Mouse (Mus musculus) CH12.LX (cell line): ENCODE results near the gene Gss. TPM values are rescaled to one million over a fixed set of nuclear protein-coding genes. Genes with fewer than 3 reads are reported as not detected.

ENCODE experiments used
- DNase-seq: peaks from one replicate; pipeline ENCODE4 v3.0.0-alpha.2; 2013; ENCODE audit errors: extremely low read depth
- H3K27ac ChIP-seq: 2 replicates; pipeline ENCODE4 v1.5.1; 2012; ENCODE audit warnings: low read depth, mild to moderate bottlenecking, control low read depth, moderate library complexity; ENCODE audit not compliant: insufficient read depth
- H3K27me3 ChIP-seq: replicated peaks from 2 replicates; pipeline ENCODE3; 2012; ENCODE audit warnings: inconsistent platforms
- H3K36me3 ChIP-seq, 2 experiments: replicated peaks in 1 of 2; 2 replicates each; pipeline versions ENCODE3 to v1.6.1; 2012; ENCODE audit warnings: inconsistent platforms in 1 of 2, low read length in 1 of 2, mild to moderate bottlenecking in 1 of 2, mixed read lengths in 1 of 2, moderate library complexity in 1 of 2; ENCODE audit not compliant: control insufficient read depth in 1 of 2, insufficient read depth in 1 of 2
- H3K4me1 ChIP-seq, 2 experiments: 2 replicates each; pipeline ENCODE4 v1.6.1; 2012; ENCODE audit warnings: inconsistent platforms in 1 of 2, moderate library complexity in 1 of 2; ENCODE audit not compliant: insufficient read depth in 2 of 2, control insufficient read depth in 1 of 2
- H3K4me2 ChIP-seq: 2 replicates; pipeline ENCODE4 v1.6.1; 2012; ENCODE audit warnings: low read depth, mild to moderate bottlenecking, control low read depth; ENCODE audit not compliant: poor library complexity, insufficient read depth, severe bottlenecking
- H3K4me3 ChIP-seq, 3 experiments: fragments of 150-350 bp in 1 of 3; sonication (generic) in 1 of 3; replicated peaks in 1 of 3; 2 replicates each; pipeline versions ENCODE3 to v1.5.1; 2011 to 2012; ENCODE audit warnings: low read depth in 2 of 3, low read length in 2 of 3, mild to moderate bottlenecking in 2 of 3, moderate library complexity in 2 of 3, control low read depth in 1 of 3, improper control_type of control experiment in 1 of 3, inconsistent platforms in 1 of 3, mixed read lengths in 1 of 3; ENCODE audit not compliant: poor library complexity in 1 of 3
- H3K79me2 ChIP-seq: replicated peaks from 2 replicates; pipeline ENCODE4 v1.6.1; 2012; ENCODE audit warnings: mild to moderate bottlenecking, moderate library complexity; ENCODE audit not compliant: control insufficient read depth, poor library complexity, insufficient read depth, severe bottlenecking; ENCODE audit errors: extremely low read depth
- H3K9ac ChIP-seq: 2 replicates; pipeline ENCODE4 v1.6.1; 2012; ENCODE audit warnings: low read depth, mild to moderate bottlenecking, control low read depth, moderate library complexity; ENCODE audit not compliant: insufficient read depth
- H3K9me3 ChIP-seq: replicated peaks from 2 replicates; pipeline ENCODE3; 2012; ENCODE audit warnings: low read length, inconsistent platforms, mixed read lengths
- BHLHE40 ChIP-seq: IDR thresholded peaks from 2 replicates; pipeline ENCODE4 v1.6.1; 2011; ENCODE audit warnings: mild to moderate bottlenecking, low read depth, low read length, improper control_type of control experiment
- CHD1 ChIP-seq: IDR thresholded peaks from 2 replicates; pipeline ENCODE4 v1.6.1; 2012; ENCODE audit warnings: low read depth, low read length, improper control_type of control experiment, inconsistent platforms
- CHD2 ChIP-seq: IDR thresholded peaks from 2 replicates; pipeline ENCODE4 v1.6.1; 2011; ENCODE audit warnings: low read length, improper control_type of control experiment
- CTCF ChIP-seq, 2 experiments: IDR thresholded peaks in 1 of 2; conservative IDR thresholded peaks in 1 of 2; 2 replicates each; pipeline ENCODE4 v1.5.1; 2011 to 2012; ENCODE audit warnings: low read depth in 2 of 2, low read length in 2 of 2, improper control_type of control experiment in 1 of 2, inconsistent platforms in 1 of 2, mild to moderate bottlenecking in 1 of 2, moderate library complexity in 1 of 2
- ELF1 ChIP-seq: IDR thresholded peaks from 2 replicates; pipeline ENCODE4 v1.6.1; 2014; ENCODE audit warnings: low read depth, mild to moderate bottlenecking, inconsistent platforms, low read length, improper control_type of control experiment
- EP300 ChIP-seq: IDR thresholded peaks from 2 replicates; pipeline ENCODE4 v1.6.1; 2011; ENCODE audit warnings: low read length, improper control_type of control experiment
- ETS1 ChIP-seq: conservative IDR thresholded peaks from 2 replicates; pipeline ENCODE4 v1.6.1; 2012; ENCODE audit warnings: low read depth, mild to moderate bottlenecking, inconsistent platforms, low read length, improper control_type of control experiment, moderate library complexity
- GABPA ChIP-seq: IDR thresholded peaks from 2 replicates; pipeline ENCODE4 v1.6.1; 2012; ENCODE audit warnings: low read depth, low read length, improper control_type of control experiment, inconsistent platforms; ENCODE audit not compliant: insufficient replicate concordance
- IRF4 ChIP-seq: IDR thresholded peaks from 2 replicates; pipeline ENCODE4 v1.6.1; 2014; ENCODE audit warnings: low read depth, mild to moderate bottlenecking, inconsistent platforms, low read length, improper control_type of control experiment
- KAT2A ChIP-seq: IDR thresholded peaks from 2 replicates; pipeline ENCODE4 v1.6.1; 2012; ENCODE audit warnings: low read length, improper control_type of control experiment, inconsistent platforms; ENCODE audit not compliant: insufficient replicate concordance
- MAFK ChIP-seq: IDR thresholded peaks from 2 replicates; pipeline ENCODE4 v1.6.1; 2011; ENCODE audit warnings: low read length, improper control_type of control experiment; ENCODE audit not compliant: insufficient replicate concordance
- MAX ChIP-seq: IDR thresholded peaks from 2 replicates; pipeline ENCODE4 v1.6.1; 2011; ENCODE audit warnings: low read length, improper control_type of control experiment
- MAZ ChIP-seq: IDR thresholded peaks from 2 replicates; pipeline ENCODE4 v1.6.1; 2012; ENCODE audit warnings: low read depth, mild to moderate bottlenecking, inconsistent platforms, low read length, improper control_type of control experiment, moderate library complexity
- MXI1 ChIP-seq: IDR thresholded peaks from 2 replicates; pipeline ENCODE4 v1.6.1; 2011; ENCODE audit warnings: mild to moderate bottlenecking, low read depth, low read length, improper control_type of control experiment
- NELFE ChIP-seq: IDR thresholded peaks from 2 replicates; pipeline ENCODE4 v1.6.1; 2011; ENCODE audit warnings: low read depth, low read length, improper control_type of control experiment
- PAX5 ChIP-seq: IDR thresholded peaks from 2 replicates; pipeline ENCODE4 v1.6.1; 2012; ENCODE audit warnings: low read length, inconsistent platforms, mixed read lengths
- POLR2AphosphoS2 ChIP-seq: IDR thresholded peaks from 2 replicates; pipeline ENCODE4 v1.6.1; 2011; ENCODE audit warnings: low read depth, low read length, improper control_type of control experiment
- SIN3A ChIP-seq: IDR thresholded peaks from 2 replicates; pipeline ENCODE4 v1.6.1; 2012; ENCODE audit warnings: low read length, improper control_type of control experiment, inconsistent platforms
- TBP ChIP-seq: conservative IDR thresholded peaks from 2 replicates; pipeline ENCODE4 v1.6.1; 2011; ENCODE audit warnings: low read depth, low read length, improper control_type of control experiment
- TCF12 ChIP-seq: IDR thresholded peaks from 2 replicates; pipeline ENCODE4 v1.6.1; 2014; ENCODE audit warnings: low read depth, mild to moderate bottlenecking, inconsistent platforms, low read length, improper control_type of control experiment
- USF2 ChIP-seq: conservative IDR thresholded peaks from 2 replicates; pipeline ENCODE4 v1.6.1; 2011; ENCODE audit warnings: low read depth, low read length, improper control_type of control experiment
- ZC3H11A ChIP-seq: IDR thresholded peaks from 2 replicates; pipeline ENCODE4 v1.6.1; 2012; ENCODE audit warnings: low read depth, mild to moderate bottlenecking, inconsistent platforms, low read length, improper control_type of control experiment
- dilution Hi-C: fragments of 300-500 bp; cut with MboI; formaldehyde crosslinking; loops from 2 replicates; pipeline ENCODE4 v1.14.3; 2020; ENCODE audit warnings: low sequenced_read_pairs; ENCODE audit not compliant: extremely low pct_unique_long_range_greater_than_20kb, extremely low pct_ligation_motif_present
- in situ Hi-C: fragments of 300-500 bp; cut with MboI; formaldehyde crosslinking; loops from 3 replicates; pipeline ENCODE4 v1.14.3; 2019; ENCODE audit warnings: low sequenced_read_pairs, low pct_ligation_motif_present, low pct_unique_long_range_greater_than_20kb, mixed read lengths
- polyA plus RNA-seq: library from polyadenylated mRNA; unstranded; fragments of >175 nt; gene quantifications from 2 replicates; pipeline ENCODE4 v1.2.1, GENCODE M21; 2012; ENCODE audit warnings: low read depth; ENCODE audit not compliant: insufficient read length
- total RNA-seq, 2 experiments: library from RNA; depleted of rRNA; stranded (reverse); fragments of 300-350 nt in 1 of 2; fragments of >200 nt in 1 of 2; gene quantifications; 2 replicates each; pipeline ENCODE4 v1.2.3; 2012 to 2014

Gene Gss
- total and polyA plus RNA-seq, 3 experiments, result 17.3 to 21.9 (median 18.0) TPM

DNA sequence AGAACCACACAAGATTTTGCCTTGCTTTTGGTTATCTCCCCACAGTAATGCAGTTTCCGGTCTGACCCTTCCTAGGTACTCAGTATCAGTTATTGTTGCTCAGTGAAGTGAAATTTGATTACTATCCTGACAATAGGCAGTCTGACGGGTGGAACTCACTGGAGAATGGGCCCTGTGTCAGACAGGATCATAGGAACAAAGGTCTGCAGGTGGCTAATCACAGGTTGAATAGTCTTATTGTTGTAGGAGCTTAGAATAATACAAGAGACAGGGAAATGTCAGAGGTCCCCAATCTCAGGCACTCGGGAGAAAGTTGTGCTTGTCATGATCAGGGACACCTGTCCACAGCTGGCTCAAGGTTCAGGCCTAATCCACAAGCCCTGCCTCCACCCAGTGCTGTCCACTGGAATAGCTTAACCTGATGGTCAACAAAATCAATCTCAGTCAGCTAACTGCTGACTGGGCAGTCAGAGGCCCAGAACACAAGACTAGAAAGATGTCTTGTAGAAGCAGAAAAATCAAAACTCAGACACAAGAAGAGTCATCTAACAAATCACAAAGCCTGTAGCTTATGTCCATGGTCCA, 23.3 kb downstream of the Gss start:
- dilution Hi-C loops (no loop called here), in situ Hi-C loops (no loop called here)
- no peaks in the 10 kb centered on the region for H3K4me1 ChIP-seq
- H3K27me3 ChIP-seq, result no peaks in the 10 kb centered on the region
- H3K9me3 ChIP-seq, result no peaks in the 10 kb centered on the region
- no peak for DNase-seq
- no peak overlapping the region for H3K27ac ChIP-seq
- no peak overlapping the region for H3K9ac ChIP-seq
- peaks cover 0 to 55% of the 10 kb centered on the region in 2 experiments for H3K36me3 ChIP-seq
- H3K79me2 ChIP-seq, result no peaks in the 10 kb centered on the region
- H3K4me2 ChIP-seq, result no peak overlapping the region
- H3K4me3 ChIP-seq, result no peak overlapping the region
- TF ChIP-seq CHD1 (no peak), TBP (no peak), USF2 (no peak), BHLHE40 (no peak), KAT2A (no peak), MAZ (no peak), GABPA (no peak), MXI1 (no peak)

DNA sequence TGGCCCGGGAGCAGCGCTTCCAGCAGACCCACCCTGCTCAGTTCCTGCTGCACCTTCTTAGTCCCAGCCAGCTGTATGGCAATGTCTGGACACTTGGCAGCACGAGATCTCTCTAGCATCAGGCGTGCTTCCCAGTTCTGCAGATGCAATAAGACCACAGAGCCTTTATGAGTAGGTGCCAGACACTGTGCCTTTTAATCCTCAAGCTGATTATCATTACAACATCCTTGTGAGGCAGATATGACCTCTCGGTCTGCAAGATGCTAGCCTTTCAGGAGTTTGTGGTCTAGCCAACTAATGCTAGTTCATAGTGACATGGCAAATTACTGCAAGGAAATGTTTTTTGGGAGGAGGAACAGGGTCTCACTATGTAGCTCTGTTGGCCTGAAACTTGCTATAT, 24.9 kb downstream of the Gss start:
- no peaks in the 10 kb centered on the region for H3K9me3 ChIP-seq
- no peaks in the 10 kb centered on the region for H3K79me2 ChIP-seq
- peaks cover 3 to 58% of the 10 kb centered on the region in 2 experiments for H3K36me3 ChIP-seq
- in situ Hi-C loops, result no loop called here
- H3K27me3 ChIP-seq, result no peaks in the 10 kb centered on the region
- peaks cover 0 to 9% of the 10 kb centered on the region in 2 experiments; a peak in 1 of 4 replicates for H3K4me1 ChIP-seq
- no peak overlapping the region for H3K4me3 ChIP-seq
- no peak overlapping the region for H3K9ac ChIP-seq
- H3K27ac ChIP-seq, result no peak overlapping the region
- no peak for TF ChIP-seq MAX
- no peak for TF ChIP-seq PAX5
- TF ChIP-seq SIN3A, result no peak
- TF ChIP-seq CHD1, result no peak
- TF ChIP-seq CHD2, result no peak
- no peak for TF ChIP-seq ETS1
- no peak for TF ChIP-seq CTCF (conservative IDR thresholded peaks at IDR 0.05 in 1 of 2, IDR thresholded peaks at IDR 0.05 in 1 of 2; ENCODE audit: low read depth in 2 of 2, low read length in 2 of 2)
- no peak for TF ChIP-seq MAFK
- no peak for TF ChIP-seq MAZ
- no peak for TF ChIP-seq IRF4
- TF ChIP-seq EP300, result no peak
- TF ChIP-seq POLR2AphosphoS2, result no peak
- no peak for TF ChIP-seq NELFE
- TF ChIP-seq ZC3H11A, result no peak
- TF ChIP-seq TBP, result no peak
- no peak for TF ChIP-seq ELF1
- no peak for TF ChIP-seq TCF12
- TF ChIP-seq, all 38 proteins: peak for 0
- DNase-seq, result no peak
- H3K4me2 ChIP-seq, result no peak overlapping the region
- dilution Hi-C loops, result no loop called here
